Mouse (Mus musculus) frontal cortex, postnatal 14 days (tissue): ENCODE measurements around the gene Pdpk1.

Experiments
- DNase-seq, 2 experiments: peaks; one replicate each; pipeline ENCODE4 v3.0.0; 2022; ENCODE audit warnings: low spot score in 2 of 2

Pdpk1 gene

DNA sequence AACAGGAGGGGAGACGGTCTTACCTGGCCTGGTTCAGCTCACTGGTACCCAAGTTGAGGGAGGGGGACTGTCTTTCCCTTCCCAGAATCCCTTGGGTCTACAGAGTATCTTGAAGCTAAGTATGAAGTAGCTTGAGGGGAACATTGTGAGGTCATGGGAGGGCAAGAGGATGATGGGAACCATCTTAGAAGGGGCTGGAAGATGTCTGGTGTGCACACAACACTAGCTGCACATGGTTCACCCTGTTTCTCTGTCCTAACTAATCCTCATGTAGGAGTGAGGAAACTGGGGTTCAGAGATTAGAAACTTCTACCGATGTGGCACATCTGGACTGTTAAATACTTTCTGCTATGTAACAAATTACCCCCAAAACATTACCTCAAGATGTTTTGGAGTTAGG is at the start of gene Pdpk1:
TSS of gene Pdpk1 (minus strand) at position 101 of the 400 bp plus-strand sequence.
- no peak for DNase-seq

- no peak for DNase-seq
These were observed 49.0 kb upstream of the Pdpk1 start for GRCm38 (mm10) chr17:24199741-24200140.

GRCm38 (mm10) chr17:24199252-24199651 is 48.5 kb upstream of the Pdpk1 start:
- DNase-seq, result peak; percentile 29 to 51

DNA sequence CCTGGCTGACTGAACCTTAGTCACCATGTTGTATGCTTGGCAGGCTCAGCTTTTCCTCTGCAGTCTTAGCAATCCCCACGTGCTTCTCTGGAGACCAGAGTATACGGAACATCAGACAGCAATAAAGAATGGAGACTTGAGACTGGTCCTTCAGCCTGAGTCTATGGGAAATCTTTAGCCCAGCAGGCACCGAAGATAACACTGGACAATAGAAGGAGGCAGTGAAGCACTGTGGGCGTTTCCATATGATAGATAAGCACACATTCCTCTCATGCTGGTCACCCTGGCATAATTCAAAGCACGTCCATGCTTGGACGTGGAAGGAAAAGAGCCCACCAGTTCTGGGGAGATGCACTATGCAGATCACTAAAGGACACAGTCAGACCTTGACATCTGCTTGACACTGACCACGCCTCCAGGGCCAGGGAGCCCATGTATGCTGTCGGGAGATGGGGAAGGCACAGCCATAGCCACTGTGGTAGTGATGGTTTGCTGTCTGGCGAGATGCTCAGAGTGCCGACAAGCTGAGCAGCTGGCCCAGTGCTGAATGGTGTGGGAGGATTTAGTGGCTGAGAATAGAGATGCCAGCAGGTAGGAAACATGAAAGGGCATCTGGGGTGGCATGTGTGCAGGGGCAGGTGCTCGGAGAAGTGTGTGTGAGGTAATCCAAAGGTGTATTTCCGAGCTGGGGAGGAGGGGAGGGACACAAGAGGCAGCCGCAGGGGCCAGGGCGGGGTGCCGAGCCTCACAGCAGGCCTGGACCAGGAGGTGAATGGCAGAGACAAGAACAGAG is 46.5 kb upstream of the Pdpk1 start:
- no peak for DNase-seq

- no peak for DNase-seq
These were observed 44.6 kb upstream of the Pdpk1 start for GRCm38 (mm10) chr17:24195349-24195748.

- DNase-seq, result no peak
These were observed 43.0 kb upstream of the Pdpk1 start for GRCm38 (mm10) chr17:24193769-24194168.

GRCm38 (mm10) chr17:24193268-24193667 is 42.5 kb upstream of the Pdpk1 start:
- no peak for DNase-seq

DNA sequence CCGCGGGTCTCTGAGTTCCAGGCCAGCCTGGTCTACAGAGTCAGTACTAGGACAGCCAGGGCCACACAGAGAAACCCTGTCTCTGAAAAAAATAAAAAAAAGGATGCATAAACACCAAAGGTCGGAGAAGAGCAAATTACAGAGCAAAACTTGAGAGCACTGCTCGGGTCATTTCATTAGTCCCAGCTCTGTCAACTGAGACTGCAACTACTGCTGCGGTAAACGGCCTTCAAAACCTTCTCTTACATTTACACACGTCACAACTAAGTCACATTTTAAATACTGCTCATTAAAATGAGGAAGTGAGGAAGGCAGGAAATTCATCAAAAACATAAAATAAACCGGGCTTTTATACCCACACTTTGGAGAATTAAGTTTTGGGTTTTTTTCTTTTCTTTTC is 42.1 kb upstream of the Pdpk1 start:
- DNase-seq, result no peak

DNA sequence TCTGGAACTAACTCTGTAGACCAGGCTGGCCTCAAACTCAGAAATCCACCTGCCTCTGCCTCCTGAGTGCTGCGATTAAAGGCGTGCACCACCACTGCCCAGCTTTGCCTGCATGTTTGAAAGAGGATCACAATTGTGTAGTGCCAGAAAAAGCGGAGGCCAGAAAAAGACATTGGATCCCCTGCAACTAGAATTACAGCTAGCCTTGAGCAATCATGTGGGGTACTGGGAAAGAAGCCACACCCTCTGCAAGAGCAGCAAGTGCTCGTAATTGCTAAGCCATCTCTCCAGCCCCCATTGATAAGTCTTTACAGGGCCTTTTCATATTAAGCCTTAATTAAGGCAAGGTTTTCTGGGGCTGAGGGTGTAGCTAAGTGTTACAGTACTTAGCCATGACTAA is 40.8 kb upstream of the Pdpk1 start:
- DNase-seq, result no peak

GRCm38 (mm10) chr17:24190934-24191333 is 40.2 kb upstream of the Pdpk1 start:
- DNase-seq, result no peak

- DNase-seq, result no peak
These were observed 23.5 kb upstream of the Pdpk1 start for GRCm38 (mm10) chr17:24174259-24174658.

DNA sequence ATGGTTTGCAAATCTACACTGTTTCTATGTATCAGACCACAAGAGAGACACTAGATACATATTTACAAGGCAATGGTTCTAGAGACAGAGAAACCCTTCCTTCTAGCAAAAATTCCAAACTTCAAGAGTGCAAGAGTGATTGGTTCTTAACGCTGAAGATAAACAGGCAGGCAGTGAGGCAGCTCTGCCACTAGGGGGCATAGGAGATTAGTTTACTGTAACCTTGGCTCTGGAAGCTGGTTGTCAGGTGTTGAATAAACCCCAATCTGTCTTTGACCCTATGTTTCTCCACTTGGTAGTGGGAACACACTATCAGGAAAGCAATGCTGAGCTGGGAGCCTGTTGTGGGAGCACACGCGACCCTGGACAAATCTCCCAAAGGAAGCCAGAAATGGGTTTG is 22.7 kb upstream of the Pdpk1 start:
- DNase-seq, result peak in 1 of 2 experiments; percentile 67

GRCm38 (mm10) chr17:24171738-24172137 is 21.0 kb upstream of the Pdpk1 start:
- DNase-seq, result no peak

GRCm38 (mm10) chr17:24170729-24171128 is 20.0 kb upstream of the Pdpk1 start:
- no peak for DNase-seq

GRCm38 (mm10) chr17:24170125-24170524 is 19.4 kb upstream of the Pdpk1 start:
- no peak for DNase-seq

DNA sequence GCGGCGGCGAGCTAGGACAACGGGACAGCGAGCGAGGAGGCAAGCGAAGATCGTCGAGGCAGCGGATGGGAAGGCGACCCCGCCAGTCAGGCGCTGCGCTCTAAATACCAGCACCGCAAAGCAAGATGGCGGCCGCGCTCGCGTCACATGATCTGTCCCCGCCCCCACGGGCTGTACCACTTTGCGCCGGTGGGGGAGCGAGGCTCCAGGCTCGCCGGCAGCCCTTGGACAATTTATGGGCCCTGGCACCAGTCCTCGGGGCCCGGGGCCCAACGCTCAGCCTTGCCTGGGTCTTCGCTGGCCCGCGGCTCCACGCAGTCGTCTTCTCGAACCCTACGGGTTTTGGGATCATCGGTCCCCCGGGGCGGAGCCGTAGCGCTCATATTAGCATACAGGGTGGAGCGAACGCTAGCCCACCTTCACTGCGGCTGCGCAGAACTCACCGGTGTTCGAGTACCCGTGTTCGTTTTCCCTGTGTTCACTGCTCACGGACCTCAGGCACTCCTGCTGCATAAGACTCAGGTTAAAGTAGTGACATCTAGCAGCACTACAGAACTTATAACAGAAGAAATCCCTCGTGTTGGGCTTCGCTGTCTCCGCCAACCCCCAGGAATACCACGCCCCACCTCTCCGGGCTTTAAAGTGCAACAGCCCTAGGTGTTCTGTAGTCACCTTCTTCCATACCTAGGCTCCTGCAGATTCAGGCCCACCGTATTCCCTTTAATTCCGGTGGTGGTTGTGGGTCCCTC is 18.8 kb upstream of the Pdpk1 start, which contains the start of gene Atp6v0c:
TSS of gene Atp6v0c (minus strand) at position 386 of the 749 bp plus-strand sequence.
- peak; percentile 93 to 94 for DNase-seq

- DNase-seq, result peak; percentile 67 to 74
These were observed 18.0 kb upstream of the Pdpk1 start for GRCm38 (mm10) chr17:24168590-24169277.

DNA sequence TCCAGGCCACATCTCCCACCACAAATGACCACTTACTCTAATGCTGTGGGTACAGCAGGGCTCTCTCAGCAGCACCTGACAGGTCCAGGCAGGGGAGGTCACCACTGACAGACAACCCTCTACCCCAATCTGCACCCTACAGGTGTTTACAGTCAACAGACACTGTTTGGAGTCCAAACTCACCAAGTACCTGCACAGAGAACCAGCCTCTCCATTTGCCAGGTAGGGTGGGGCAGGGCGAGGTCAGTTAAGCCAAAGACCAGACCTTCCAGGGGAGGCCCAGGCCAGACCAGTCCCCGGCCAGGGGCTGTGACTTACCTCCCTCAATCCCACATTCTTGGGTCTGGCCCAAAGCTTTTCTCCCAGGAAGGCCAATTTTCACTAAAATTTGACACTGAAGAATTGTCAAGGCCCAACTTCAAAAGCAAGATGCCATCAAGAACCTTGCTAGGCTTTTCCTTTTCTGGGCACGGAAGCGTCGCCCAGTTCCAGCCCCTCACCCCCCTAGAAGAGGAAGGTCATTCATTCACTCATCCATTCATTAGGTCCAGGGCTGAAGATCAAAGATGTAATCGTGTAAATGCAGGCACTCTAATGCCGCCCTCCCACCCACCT is 17.3 kb upstream of the Pdpk1 start:
- no peak for DNase-seq

- no peak for DNase-seq
These were observed 16.4 kb upstream of the Pdpk1 start for GRCm38 (mm10) chr17:24167120-24167519.

DNA sequence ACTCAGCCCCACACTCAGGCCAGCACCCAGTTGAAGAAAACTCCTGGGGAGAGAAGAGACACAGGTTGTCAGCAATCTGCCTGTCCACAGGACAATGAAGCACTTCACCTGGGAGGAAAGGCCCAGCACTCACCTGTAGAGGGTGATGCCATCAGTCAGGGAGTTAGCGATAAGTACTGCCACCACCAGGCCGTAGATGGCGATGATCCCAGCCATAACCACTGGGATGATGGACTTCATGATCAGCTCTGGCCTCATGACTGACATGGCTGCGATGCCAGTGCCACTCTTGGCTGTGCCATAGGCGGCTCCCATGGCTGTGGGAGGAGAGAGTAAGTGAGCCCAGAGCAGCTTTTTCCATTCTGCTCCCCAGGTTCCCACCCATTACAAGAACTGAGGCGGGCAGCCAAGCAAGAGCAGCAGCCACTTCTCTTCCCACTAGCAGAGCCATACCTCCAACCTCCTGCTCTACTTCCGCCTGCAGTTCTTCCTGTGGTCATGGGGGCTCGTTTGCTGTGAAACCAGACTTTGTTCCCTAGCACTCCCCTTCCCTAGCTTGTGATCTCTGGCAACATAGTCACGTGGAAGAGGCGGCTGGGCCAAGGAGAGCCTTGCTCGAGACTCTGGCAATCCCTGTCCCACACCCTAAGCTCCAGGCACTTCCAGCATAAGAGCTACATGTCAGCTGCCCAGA is 14.0 kb upstream of the Pdpk1 start:
- DNase-seq, result no peak
